Mouse (Mus musculus) MN1 (cell line): ENCODE measurements around the gene Ddx27.
"Not testable (repeated sequence)": the region's sequence is repeated elsewhere in the genome, so short reads cannot be mapped to it uniquely, and the experiment has no call there.

Experiments
- DNase-seq: peaks from one replicate; pipeline ENCODE4 v3.0.0-alpha.2; 2016; ENCODE audit warnings: low spot score

The Ddx27 gene

DNA sequence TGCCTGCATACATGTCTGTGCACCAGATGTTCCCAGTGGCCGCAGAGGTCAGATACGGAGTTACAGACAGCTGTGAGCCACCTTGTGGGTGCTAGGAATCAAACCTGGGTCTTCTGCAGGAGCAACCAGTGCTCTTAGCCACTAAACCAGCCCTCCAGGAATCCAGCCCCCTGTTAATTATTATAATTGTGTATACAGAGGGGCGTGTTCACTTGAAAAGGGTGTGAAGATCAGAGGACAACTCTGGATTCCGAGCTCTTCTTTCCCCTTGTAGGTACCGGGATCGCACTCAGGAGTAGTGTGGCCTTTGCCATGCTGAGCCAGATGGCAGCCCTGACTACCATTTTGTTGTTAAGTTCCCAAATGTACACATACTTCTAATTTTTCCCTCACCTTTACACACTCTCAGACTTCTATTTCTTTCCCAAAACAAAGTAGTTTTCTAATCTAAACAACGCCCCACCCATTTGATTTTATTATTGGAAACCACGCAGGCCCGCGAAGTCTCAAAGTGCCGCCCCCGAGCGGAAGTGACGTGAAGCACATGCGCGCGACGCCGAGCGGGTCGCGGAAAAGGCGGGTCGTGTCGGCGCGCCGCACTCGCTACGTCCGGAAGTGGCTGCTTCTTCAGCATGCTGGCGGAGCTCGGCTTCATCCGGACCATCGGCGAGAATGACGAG is at the start of gene Ddx27:
Gene Ddx27 (plus strand): TSS at position 492 of the 680 bp plus-strand sequence.
- peak; percentile 96 for DNase-seq

DNA sequence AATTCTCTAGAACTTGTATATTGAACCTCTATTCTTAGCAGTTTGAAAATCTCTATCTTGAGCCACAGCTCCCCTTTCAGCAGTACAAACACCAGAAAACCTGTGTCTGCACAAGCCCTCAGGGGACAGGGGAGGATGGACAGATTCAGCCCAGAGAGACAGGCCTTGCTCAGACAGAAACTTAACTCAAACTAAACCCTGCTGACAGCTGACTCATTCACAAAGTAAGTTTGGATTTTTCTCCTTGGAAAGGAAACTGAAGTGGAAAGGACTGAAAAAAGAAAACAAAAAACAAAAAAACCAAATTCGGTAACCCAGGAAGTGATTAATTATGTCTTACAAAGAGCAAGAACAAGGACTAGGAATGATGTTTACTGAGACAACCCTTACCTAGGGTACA is 41.8 kb upstream of the Ddx27 start:
- DNase-seq: no peak

DNA sequence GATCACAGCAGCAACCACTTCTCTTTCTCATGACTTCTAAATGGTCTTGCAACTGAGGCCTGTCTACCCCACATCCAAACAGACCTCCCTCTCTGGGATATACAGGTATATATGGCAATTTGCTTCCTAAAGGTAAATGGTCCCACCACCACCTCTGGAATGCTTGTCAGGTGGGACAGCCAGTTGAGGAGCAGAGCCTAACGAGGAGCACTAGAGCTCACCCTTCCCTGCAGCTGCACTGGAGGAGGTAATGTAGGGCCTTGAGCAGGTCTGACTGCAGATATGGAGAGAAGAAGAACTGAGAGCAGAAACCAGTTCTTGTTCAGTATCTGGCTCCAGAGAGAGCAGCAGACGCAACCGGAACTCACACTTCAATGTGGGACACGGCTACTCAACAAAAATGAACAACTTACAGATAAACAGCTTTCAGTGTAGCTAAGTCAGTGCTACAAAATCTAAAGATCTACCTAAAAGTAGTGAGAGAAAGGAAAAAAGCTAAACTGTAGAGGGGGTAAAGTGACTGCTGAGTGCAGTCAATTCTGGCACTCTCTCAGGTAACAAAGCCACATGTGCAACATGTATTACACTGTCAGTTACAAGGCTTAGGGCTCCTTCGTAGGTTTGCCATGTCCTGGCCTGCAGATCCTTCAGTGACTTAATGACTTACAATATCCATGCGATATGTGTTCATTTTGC is 40.7 kb upstream of the Ddx27 start:
- DNase-seq: no peak

DNA sequence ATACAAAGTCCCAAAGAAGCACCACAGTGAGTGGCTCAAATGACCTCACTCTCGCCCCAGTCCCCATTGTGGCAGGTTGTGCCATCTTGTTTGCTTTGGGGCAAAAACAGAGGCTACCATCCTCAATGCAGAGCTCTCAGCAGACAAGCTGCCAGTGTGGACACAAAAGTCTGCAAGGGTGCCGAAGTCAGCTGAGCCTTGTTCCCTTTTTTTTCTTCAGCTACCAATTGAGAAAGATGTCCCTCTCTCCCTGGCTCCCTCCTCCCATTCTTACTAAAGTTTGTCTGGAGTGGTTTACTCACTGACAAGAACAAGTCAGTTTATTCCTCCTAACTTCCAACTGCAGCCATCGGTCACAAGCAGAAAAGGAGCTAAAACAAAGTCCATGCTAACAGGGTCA is 38.6 kb upstream of the Ddx27 start:
- no peak for DNase-seq

DNA sequence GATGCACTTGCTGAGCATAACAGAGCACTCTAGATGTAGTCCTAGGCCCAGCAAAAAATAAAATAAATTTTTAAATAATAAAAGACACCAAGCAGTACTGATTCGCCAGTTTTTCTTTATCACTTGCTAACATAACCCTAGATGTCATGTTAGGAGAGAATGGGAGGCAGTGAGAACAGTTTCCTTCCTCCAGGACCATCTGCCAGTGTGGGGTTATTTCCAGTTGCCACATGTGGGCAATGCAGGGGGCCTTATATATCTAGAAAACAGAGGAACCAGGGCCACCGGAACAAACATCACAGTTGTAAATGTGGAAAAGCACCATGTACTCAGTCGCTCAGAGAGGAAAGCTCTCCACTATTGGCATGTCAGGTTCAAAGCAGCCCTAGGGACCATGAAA is 37.5 kb upstream of the Ddx27 start:
- DNase-seq: no peak

DNA sequence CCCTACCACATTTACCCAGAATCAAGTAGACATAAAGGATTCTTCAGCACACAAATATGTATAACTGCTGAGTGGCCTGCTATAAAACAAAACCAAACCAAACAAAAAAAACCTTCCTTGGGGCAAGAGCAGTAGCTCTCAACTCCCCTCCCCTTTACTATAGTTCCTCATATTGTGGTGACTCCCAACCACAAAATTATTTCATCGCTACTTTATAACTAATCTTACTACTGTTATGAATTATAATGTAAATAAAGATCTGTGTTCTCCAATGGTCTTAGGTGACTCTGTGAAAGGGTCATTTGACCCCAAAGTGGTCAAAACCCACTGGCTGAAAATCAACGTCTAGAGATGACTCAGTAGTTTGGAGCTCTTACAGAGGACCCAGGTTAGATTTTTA is 34.8 kb upstream of the Ddx27 start:
- no peak for DNase-seq

DNA sequence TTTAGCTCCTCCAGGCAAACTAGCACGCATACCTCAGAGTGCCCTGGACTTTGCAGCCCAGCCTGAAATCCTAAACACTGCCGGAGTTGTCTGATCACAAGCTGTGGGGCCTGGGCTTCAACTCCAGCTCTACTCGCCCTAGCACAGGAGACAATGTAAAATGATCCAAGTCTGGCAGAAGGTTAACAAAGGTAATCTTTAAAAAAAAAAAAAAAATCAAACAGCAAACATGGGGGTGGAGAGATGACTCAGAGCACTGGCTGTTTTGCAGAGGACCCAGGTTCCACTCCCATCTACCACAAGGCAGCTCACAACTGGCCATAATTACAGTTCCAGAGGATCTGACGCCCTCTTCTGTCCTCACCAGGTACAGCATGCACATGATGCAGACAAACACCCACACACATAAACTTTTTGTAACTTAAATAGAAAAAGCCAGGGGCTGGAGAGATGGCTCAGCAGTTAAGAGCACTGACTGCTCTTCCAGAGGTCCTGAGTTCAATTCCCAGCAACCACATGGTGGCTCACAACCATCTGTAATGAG is 31.6 kb upstream of the Ddx27 start:
- no peak for DNase-seq

DNA sequence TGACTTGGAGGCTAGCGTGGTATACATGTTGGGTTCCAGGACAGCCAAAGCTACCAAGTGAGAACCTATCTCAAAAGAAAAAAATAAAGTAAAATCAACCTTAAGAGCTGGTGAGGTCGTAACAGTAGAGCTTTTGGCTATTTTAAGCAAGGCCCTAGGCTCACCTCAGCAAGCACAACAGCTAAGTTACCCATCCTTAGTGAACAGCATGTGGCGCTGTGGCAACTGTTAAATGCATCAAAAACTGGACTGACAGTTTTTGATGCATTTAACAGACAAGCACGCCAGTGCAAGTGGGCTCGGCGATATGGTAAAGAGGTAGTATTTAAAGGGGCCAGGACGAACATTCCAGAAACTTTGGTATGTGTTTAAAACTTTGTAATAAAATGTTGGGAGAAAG is 24.1 kb upstream of the Ddx27 start:
- no peak for DNase-seq

DNA sequence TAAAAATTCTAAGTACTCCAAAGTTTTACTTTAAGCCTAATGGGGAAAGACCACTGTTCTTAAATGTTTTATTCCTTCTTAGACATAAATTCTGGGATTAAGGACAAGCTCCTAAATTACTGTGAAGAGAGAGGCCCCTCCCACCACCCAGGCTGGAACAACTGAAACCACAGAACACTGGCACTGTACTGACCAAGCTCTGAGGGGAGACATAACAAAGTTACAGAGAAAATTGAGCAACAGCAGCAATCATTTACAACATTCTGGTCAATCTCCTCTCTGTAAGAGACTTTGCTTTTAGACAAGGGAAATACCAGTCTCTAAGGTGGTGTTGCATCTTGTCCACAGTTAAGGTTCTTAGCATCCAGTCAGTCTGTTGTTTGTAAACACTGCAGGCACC is 23.0 kb upstream of the Ddx27 start:
- no peak for DNase-seq

DNA sequence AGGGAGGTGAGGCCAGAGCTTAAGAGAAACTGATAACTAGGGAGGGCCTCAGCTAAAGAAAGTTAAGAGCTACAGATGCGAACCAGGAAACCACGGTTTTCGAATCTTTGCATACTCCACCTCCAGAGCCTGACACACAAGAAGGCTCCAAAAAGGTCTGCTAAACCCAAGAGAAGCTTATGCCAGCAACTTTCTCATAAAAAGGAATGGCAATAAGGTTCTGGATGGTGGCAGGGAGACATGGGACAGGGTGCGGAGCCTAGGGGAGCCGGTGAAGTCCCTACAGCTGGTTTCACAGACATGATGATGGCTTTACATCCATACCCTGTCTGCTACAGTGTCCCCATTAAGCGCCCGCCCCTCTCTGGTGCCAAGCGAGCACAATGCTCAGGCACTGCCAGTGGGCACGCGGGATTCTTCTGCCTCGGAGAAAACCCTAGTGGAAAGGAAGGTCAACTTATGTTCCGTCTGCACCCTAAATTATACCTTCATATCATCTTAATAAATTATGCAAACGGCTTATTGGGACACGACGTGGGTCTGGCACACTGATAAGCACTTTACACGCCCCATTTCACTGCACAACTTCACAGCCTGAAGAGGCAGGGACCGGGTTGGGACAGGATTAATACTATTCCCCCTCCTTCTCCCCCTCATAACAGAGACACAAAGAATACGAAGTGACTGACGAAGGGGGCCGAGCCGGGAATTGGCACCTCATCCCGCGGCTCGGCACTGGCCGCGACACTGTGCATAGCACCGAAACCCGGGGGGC is 19.8 kb upstream of the Ddx27 start:
- DNase-seq: peak; percentile 52

DNA sequence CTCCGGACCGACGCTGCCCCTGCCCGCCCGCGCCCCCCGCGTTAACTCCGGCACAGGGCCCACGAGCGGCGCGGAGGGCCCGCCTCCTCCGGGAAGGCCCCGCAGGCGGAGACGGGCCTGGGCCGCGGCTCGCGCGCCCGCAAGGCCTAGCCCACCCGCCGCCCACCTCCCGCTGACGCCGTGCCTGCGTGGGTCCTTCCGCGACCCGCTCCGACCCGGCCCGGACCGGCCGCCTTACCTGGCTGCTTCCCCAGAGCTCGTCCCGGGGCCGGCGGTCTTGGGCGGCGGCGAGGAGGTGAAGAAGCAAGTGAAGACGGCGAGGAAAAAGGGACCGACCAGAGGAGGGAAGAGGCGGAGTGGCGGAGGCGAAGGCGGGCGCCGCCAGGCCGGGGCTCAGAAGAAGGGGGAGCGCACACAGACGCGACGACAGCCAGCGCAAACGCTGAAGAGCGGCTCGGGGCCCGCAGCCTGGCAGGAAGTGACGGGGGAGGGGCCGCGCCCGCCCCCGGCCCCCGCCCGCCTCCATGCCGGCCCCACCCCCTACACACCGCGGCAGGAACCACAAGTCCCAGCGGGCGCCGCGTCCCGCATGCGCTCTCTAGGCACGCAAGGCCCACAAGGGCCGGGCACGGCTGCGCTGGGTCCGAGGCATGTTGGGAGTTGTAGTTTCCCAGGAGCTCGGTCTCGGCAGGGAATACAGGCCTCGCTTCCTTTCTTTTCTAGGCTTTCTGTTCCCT is 19.0 kb upstream of the Ddx27 start, which contains the start of gene Stau1:
Gene Stau1 (minus strand): TSS at position 504 of the 737 bp plus-strand sequence.
- DNase-seq: peak; percentile 98

DNA sequence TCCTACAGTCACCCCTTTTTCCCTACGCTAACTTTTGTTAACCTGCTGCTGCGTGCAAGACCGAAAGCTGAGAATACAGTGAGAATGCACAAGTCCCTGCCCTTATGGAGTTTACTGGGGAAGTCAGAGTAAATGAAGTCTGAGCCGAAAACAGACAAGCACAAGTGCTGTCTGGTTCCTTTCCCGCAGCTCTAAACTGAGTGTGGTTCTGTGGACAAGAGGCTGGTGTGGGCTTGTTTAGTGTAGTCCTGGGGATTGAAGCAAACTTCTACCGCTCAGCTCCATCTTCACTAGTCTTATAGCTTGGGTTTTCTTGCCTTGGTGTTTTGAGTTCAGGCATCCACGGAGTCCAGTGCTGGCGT is 18.5 kb upstream of the Ddx27 start:
- DNase-seq: no peak

DNA sequence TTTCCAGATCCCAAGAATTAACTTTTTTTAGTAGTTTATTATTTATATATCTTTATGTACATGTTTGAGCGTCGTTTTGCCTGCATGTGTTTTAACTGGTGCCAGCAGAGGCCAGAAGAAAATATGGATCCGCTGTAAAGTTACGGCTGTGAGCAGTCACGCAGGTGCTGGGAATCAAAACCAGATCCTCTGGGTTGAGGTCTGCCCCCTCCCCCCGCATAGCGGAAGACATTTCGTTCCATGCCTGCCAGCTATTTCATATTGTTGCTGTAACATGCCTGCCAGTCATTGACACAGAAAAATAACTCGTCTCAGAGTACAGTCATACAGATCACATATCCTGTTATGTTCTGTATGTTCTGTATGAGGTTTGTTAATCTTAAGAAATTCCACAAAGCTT is 13.5 kb upstream of the Ddx27 start:
- DNase-seq: no peak

DNA sequence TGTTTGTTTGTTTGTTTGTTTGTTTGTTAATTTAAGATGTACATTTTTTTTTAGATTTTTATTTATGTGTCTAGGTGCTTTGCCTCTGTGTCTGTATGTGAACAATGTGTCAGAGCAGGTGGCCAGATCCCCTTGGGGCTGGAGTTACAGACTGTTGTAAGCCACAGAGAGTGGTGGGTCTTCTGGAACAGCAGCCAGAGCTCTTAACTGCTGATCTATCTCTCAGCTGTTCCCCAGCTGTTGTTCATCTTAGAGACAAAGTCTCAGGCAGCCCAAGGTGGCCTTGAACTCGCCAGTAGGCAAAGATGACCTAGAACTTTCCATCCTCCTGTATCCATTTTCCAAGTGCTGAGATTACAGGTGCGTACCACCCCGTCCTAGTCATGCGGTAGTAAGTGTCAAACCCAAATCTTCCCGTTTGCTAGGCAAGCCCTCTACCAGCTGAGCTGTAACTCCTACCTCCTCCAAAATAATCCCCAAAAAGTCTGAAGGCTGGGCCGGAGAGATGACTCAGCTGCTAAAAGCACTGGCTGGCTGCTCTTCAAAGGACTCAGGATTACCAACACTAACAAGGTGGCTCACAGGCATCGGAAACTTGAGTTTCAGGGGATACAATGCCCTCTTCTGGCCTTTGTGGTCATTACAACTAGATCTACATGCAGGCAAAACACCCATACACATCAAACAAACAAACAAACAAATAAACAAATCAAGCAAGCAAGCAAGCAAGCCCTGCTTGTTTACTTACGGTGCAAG is 10.7 kb upstream of the Ddx27 start:
- DNase-seq: peak; percentile 83

DNA sequence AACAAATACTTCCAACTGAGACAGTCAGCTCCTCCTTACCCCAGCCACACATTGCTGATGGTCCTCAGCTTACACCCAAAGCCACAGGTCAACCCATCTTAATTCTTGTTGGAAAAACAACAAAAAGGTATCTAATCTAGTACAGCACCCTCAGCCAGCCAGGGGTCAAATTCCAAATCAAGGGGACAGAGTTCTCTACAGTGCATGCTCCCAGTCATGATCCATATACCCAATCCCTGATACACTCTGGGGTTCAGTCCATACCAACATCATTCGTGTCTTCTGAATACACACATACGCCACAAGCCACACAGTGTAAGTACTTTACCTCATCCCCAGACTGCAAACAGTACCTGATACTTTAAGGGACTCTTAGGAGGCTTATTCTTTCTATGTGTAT is 8.6 kb upstream of the Ddx27 start:
- no peak for DNase-seq

DNA sequence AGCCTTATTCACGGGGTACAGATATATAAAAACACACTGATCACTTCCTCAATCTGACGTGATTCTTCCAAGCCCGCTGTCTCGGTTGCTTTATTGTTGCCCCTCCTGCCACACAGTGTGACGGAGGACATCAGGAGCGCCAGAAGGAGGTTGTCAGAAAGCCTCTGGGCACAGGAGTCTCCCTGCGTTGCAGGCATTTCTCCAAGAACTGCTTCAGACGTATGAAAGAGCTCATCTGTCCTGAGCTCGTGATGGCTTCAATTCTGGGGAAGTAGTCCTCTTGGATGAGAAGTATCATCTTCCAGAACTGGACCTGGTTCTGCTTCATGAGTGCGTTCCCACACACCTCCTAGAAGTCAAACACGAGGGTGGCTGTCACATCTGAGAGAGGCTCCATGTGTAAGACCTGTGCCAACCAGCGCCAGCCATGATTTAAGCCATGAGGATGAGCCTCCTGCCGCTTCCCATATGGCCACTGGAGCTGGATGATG is 7.9 kb upstream of the Ddx27 start:
- no peak for DNase-seq

DNA sequence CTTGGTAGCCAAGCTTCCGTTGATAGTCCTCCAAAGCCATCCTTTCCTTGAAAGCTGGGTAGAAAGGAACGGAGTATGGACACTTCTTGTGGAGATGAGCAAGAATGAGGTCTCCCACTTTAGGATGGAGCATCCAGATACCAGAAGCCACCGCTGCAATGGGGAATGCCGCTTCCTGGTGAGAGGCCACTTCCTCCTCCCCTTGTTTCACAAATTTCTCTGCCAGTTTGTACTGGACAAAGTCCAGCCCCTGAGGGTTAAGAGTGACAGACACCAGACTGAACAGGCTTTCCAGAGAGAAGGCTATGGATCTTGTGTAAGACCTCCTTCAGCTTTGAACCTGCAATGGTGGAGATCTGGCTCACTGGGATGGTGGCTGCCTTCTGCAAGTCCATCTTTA is 7.4 kb upstream of the Ddx27 start:
- DNase-seq: not testable (repeated sequence)

DNA sequence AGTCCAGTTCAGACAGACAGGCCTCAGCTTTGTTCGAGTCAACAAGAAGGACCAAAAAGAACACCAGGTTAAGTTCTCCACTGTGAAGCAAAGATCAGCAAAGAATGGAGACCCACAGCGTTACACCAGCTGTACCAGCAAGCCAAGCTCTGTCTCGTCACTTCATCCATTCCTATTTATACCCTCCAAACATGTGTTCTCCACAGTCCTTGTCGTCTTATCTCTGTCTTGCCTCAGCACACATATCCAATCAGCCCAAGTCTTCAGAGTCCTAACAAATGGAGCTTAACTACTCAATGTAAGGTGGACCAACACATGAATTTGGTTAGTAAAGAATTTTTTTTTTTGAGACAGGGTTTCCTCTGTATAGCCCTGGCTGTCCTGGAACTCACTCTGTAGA is 5.5 kb upstream of the Ddx27 start:
- DNase-seq: no peak

DNA sequence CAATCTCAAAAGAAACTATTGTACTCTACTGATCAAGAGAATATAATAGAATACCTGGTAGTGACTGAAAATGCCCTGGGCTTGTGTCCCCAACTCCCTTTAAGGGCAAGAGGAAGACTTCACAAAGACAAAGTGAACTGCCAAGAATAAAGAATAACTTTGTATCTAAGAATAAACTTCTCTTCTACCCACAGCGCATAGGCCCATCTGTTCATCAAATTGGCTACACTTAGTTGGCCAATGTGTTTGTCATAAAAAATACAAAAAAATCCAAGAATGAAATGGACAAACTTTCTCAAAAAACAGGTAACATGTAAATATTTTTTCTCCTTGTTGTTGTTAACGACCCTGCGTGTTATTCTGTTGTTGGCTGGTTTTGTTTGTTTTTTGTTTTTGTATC is 4.4 kb upstream of the Ddx27 start:
- DNase-seq: no peak

DNA sequence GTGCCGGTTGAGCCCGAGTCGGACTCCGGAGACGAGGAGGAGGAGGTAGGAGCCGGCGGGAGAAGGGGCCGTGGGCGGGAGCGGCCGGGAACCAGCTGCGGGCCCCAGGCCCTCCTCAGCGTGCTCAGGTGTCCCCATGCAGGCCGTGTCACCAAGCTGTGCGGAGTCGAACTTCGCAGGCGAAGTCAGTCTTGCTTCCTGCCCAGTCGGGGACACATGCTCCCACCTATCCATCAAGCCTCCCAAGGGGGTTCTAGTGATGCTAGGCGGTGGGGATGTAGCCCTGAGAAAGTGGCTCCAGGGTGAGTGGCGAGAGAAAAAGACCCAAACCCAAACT is 357 bp downstream of the Ddx27 start:
- no peak for DNase-seq

DNA sequence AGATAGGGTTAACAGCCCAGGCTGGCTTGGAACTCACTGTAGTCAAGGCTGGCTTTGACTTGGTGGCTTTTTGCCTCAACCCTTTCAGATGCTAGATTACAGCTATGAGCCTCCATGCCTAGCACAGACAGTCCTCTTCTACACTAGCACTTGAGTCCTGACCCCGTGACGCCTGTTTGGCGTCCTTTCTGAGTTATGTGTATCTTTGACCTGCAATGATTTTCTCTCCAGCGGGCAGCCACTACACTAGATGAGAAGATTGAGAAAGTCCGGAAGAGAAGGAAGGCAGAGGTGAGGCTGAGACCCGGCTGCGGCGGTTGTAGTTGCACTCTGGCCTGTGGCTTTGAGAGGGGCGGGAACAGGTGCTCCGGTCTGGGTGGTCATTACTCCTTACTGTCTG is 4.4 kb downstream of the Ddx27 start:
- no peak for DNase-seq
